Mouse (Mus musculus): ENCODE data around the gene Ccl9.

DNA sequence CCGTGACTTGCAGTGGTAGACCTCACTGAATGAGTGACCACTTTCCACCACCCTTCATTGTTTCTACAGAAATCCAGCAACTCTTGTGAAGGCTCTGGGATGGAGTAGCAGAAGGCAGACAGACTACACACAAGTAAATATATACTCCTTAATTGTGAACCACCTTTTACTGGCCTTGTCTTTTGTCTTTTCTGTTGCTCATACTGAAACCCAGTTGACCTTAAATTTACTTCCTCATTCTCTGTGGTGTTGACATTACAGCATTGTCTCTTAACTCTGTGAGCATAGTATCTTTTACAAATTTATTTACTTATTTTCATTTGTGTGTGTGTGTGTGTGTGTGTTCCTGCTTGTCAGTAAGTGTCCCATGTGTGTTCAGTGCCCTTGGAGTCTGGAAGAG lies 45.2 kb downstream of the Ccl9 start:
- TF ChIP-seq ZC3H11A (IDR thresholded peaks at IDR 0.05; ENCODE audit: borderline replicate concordance, low read depth, low read length) (no peak), CHD2 (IDR thresholded peaks at IDR 0.05; ENCODE audit: low read depth, low read length) (no peak), MAFK (IDR thresholded peaks at IDR 0.05; ENCODE audit: insufficient read depth, low read depth, low read length) (no peak), HCFC1 (IDR thresholded peaks at IDR 0.05; ENCODE audit: borderline replicate concordance, insufficient read depth, low read length) (no peak)

Data from ES-E14 (cell line).